Mouse (Mus musculus) brown adipose tissue, adult 24 weeks (tissue): ENCODE results near the gene 2410015M20Rik. TPM values are rescaled to one million over a fixed set of nuclear protein-coding genes. Genes with fewer than 3 reads are reported as not detected.

Source experiments
- H3K27ac ChIP-seq: fragments of 200-500 bp; replicated peaks from 2 replicates; pipeline ENCODE4 v1.5.1; 2012; ENCODE audit warnings: low read depth, mild to moderate bottlenecking, low read length
- H3K4me1 ChIP-seq: fragments of 200-500 bp; 2 replicates; pipeline ENCODE4 v1.6.1; 2012; ENCODE audit warnings: low read length, mixed read lengths; ENCODE audit not compliant: control insufficient read depth, insufficient read depth, insufficient read length
- H3K4me3 ChIP-seq: fragments of 200-500 bp; 2 replicates; pipeline ENCODE4 v1.5.1; 2012; ENCODE audit warnings: low read depth, mild to moderate bottlenecking, low read length, moderate library complexity; ENCODE audit not compliant: insufficient read depth
- polyA plus RNA-seq: library from polyadenylated mRNA; stranded (reverse); fragments of >200 nt; gene quantifications from 2 replicates; pipeline ENCODE4 v1.2.4, GENCODE M21; 2012; ENCODE audit not compliant: missing spikeins, insufficient read depth, insufficient read length

2410015M20Rik gene
- polyA plus RNA-seq, 1 experiment = 715 TPM

DNA sequence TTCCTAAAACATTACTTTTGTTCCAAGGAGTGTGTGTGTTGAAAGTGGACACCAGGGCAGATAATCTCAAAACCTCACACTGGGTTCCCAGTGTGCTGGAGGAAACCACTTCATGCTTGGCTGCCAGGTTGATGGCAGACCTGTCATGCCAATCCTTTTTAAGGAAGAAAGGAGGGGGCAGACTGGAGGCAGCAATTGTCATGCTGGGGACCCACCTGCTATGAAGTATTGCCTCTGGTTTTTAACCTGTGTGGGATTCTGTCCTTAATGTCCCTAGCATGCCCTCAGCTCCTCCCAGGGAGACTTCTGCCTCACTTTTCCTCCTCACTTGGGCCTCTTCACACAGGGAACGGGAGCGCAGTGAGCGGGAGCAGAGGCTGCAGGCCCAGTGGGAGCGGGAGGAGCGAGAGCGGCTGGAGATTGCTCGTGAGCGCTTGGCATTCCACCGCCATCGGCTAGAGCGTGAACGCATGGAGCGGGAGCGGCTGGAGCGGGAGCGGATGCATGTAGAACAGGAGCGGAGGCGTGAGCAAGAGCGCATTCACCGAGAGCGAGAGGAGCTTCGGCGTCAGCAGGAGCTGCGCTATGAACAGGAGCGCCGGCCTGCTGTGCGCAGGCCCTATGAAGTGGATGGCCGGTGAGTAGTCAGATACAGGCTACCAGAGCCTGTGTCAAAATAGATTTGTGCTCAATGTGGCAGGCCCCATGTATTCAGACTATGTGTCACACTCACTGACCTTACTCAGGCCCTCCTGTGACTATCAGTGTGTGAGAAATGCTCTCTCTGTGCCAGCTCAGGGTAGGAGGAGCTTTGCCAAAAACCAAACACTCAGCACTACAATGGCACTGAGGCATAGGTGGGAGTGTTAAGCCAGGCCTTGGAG is 6.1 kb downstream of the 2410015M20Rik start:
- H3K4me1 ChIP-seq = peaks cover under 1% of the 10 kb centered on the region; the same call in 1 of the 2 replicates
- no peak overlapping the region for H3K4me3 ChIP-seq
- no peak overlapping the region for H3K27ac ChIP-seq

DNA sequence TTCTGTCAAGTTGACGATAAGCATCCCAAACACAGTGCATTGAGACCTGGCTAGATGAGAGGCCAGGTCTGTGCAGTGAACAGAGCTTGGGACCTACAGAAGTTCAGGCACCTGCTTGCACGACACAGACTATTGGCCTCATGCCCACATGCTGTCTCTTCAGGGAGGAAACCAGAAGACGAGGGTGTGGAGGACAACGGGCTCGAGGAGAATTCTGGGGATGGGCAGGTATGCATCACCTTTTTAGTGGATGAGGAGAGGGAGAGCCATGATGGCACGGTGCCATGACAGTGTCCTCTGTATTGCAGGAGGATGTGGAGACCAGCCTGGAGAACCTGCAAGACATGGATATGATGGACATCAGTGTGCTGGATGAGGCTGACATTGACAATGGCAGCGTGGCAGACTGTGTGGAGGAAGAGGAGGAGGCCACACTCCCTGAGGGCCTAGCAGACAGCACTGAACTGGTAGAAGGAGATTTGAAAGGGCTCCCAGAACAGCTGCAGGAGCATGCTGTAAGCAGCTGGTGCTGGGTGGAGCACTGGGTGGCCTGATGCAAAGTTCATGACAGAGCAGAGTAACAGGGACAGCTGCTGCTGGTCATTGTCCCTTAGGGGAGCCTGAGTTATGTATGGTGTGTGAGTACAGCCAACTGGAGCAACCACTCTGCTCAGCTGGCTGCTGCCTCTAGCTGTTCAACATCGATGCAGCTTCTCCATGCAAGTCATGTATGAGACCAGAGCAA is 15.9 kb downstream of the 2410015M20Rik start:
- no peaks in the 10 kb centered on the region for H3K4me1 ChIP-seq
- no peak overlapping the region for H3K4me3 ChIP-seq
- no peak overlapping the region for H3K27ac ChIP-seq

DNA sequence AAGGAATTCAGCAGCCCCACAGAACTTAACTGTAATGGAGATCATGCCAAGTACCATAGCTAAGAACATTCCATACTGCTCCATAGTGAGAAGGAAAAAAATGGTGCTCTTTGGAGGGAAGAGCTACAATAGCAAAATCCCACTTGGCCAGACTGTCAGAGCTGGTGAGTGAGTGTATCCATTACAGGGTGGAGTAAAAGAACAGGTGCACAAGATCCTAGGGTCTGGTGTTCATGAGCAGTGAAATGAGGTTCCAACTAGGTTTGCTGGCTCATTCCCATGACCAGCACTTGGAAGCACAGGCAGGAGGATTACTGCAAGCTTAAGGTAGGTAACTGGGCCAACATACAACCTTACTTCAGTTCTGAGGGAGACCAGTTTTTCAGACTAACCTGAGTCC is 17.0 kb downstream of the 2410015M20Rik start:
- H3K27ac ChIP-seq = no peak overlapping the region
- H3K4me3 ChIP-seq = no peak overlapping the region
- H3K4me1 ChIP-seq = peaks cover 6% of the 10 kb centered on the region; the same call in 1 of the 2 replicates

DNA sequence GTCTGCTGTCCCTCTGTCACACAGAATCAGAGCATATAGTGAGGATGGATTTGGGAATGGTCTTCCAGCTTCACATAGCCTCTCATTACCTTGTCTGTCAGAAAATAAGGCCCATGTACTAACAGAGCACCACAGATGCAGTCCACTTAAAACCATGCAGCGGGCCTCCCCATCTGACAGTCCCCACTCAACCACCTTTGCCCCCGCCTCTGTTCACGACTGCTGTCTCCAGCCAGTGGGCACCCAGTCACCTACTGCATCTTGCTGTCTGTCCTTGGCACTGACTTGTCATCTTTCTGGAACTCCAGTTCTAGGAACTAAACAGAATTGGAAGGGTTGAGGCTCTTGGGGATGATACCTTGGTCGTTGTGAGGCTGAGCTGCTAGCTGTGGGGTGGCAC is 20.6 kb downstream of the 2410015M20Rik start:
- H3K4me3 ChIP-seq = no peak overlapping the region
- H3K27ac ChIP-seq = no peak overlapping the region
- peaks cover 16% of the 10 kb centered on the region for H3K4me1 ChIP-seq

DNA sequence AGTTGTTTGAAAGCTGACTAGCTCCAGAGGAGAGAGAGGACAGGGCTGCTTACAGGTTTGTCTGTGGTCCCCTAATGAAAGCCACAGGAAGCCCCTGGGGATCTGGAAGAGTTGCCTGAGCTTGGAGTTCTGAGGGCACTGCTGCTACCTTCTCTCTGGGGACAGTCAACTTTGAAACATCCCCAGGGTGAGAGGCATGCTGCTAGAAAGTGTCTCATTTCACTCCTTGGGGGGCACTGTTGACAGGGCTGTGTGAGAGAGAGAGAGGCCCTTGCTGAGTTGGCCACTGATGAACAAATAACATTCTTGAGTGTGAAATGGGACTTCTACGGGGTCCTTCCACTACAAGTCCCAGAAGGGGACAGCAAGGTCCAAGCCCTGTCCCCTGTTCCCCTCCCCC is 21.8 kb downstream of the 2410015M20Rik start:
- Histone ChIP-seq H3K27ac (no peak overlapping the region), H3K4me1 (peaks cover 16% of the 10 kb centered on the region), H3K4me3 (no peak overlapping the region)

DNA sequence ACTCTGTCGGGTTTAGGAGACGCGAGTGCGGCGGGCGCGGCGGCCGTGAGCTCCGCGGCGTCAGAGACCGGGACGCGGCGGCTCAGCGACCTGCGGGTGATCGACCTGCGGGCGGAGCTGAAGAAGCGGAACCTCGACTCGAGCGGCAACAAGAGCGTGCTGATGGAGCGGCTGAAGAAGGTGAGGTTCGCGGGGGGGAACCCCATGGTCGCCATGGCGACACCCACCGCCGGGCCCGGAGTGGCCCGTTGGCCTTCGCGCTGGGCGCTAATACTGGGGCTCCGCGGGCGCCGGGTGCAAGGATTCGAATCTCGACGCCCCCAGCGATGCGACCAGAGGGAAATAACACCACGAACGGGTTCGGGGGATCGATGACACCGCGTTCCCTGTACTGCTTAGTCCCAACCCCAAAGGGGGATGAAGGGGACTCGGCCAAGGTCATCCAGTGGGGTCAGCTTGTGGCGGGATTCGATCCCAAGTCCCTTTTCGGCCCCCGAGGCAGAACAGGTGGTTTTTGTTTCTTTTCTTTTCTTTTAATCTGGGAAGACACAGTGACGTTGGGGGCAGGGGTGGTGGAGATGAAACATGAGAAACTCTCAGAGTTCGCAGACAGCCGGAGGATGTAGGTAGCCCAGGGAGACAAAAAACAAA is 24.3 kb downstream of the 2410015M20Rik start:
- H3K4me3 ChIP-seq = peak overlapping the region; percentile 90
- peak overlapping the region; percentile 91 for H3K27ac ChIP-seq
- H3K4me1 ChIP-seq = peaks cover 16% of the 10 kb centered on the region

DNA sequence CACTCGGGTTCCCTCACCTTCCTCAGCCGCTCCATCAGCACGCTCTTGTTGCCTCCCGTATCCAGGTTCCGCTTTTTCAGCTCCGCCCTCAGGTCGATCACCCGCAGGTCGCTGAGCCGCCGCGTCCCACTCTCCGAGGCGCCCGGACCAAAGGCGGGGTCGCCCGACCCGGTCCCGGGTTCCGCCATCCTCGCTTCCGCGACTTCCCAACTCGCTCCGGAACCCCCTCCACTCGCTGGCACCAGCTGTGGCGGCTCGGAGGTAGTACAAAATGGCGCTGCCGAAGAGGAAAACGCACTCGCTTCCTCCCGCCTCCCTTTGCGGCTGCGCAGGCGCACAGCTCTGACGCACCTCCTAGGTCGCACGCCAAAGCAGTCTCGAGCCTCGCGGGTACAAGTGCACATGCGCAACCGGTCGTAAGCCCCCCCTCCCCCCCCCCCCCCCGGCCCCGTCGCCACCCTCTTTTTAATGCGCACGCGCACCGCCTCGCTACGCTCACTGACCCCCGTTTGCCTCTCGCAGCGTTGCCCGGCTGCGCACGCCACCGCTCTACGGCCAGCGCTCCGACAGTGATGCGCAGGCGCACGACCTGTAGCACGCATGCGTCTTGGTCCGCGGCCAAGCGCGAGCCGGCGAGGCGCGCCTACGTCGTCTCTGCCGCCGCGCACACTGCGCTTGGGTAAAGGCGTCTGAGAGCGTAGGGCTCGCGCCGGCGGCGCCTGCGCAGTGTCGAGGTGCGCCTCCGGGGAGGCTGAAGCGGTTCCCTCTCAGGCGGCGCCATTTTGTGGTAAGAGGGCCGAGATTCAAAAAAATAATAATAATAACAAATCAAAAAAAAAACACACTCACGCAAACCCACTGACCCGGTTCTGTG is 25.1 kb downstream of the 2410015M20Rik start, which contains the start of the genes Safb2 and Safb:
Safb2 (minus strand) TSS at position 329 of the 874 bp plus-strand sequence.
Safb (plus strand) TSS at position 569 of the 874 bp plus-strand sequence.
- H3K4me1 ChIP-seq = peaks cover 16% of the 10 kb centered on the region
- H3K27ac ChIP-seq = peak within 1 kb of the TSS; percentile 91
- peak within 1 kb of the TSS; percentile 90 for H3K4me3 ChIP-seq

DNA sequence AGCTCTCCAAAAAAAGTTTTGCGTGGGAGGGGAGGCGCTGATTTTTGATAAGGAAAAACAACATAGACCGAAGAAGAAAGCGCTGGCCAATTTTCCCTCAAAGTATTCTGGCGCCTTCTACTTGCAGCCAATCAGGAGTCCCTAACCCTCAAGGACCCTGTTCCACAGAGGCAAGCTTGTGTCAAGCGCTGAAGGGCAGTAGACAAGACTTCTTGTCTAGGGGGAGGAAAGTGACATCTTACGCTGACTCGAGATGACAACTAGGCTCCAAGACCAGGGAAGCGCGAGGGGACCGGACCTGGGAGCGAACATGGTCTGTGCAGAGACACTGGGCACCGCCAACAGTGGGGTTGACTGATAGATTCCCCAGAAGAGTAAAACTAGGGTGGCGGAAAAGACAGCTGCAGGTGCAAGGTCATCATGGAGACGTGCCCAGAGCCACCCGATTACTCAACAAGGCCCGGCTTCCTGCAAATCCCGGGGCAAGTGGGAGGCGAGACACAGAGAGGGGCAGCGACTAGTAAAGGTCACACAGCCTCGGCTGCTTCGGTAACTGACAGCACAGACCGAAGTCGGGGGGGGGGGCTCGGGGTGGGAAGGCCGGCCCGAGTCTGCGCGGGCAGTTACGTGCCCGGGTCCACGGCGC is 25.8 kb downstream of the 2410015M20Rik start:
- H3K27ac ChIP-seq = peak overlapping the region; percentile 89
- H3K4me3 ChIP-seq = peak overlapping the region; percentile 81
- H3K4me1 ChIP-seq = peaks cover 16% of the 10 kb centered on the region

DNA sequence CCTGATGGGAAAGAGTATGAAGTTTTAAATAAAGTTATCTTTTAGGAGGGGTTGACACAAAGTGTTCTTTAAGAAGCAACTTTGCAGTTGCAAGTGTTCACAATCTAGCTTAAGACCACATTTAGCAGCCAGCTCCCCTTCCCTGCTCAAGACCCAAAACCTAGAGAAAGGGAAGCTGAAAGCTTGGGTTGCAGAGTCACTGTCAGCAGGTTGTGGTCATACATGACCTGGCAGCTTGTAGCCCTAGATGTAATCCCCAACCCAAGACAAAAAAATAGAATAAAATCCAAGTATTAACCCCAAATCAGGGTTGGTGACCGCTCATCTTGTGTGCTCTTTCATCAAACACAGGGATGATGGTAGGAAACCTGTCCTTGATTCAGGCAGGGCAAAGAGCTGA is 26.5 kb downstream of the 2410015M20Rik start:
- Histone ChIP-seq H3K4me1 (peaks cover 13% of the 10 kb centered on the region), H3K4me3 (peak overlapping the region; percentile 81), H3K27ac (0 out of 2 replicates have a peak overlapping the region, but pooled peaks have one; percentile 28)

DNA sequence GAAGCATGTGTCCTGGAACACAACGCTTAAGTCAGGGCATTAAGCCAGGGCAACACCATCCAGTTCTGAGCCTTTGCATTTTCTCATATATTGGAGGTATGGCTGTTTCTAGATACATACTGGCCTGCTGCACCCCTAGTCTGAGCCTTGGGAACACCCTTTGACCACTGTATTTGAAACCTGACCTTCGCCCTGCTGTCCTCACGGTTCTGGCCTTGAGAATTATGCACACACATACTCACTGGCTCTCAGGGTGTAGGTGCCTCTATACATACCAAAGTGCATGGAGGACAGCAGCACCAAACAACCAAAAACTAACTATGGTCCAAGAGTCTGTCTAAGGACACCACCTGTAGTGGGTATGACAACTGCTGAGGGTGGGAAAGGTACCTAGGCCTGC is 36.6 kb downstream of the 2410015M20Rik start:
- H3K4me3 ChIP-seq = no peak overlapping the region
- no peaks in the 10 kb centered on the region for H3K4me1 ChIP-seq
- H3K27ac ChIP-seq = no peak overlapping the region

DNA sequence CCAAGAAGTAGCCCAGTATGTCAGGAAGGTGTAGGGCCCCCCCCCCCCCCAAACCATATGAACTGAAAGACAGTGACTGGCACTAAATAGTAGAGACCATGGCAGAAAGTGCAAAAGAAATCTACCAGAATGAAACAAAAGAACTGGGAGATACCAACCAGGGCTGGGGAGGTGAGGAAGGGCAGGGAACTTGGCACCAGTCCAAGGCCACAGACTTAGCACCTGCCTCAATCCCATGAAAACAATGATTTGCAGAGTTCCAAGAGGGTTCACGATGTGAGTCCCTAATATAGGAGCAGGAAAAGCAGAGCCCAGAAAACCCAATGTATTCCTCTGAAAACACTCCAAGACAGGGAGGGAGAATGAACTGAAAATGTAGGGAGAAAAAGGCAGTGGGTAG is 37.4 kb downstream of the 2410015M20Rik start:
- no peak overlapping the region for H3K27ac ChIP-seq
- no peaks in the 10 kb centered on the region for H3K4me1 ChIP-seq
- H3K4me3 ChIP-seq = no peak overlapping the region

DNA sequence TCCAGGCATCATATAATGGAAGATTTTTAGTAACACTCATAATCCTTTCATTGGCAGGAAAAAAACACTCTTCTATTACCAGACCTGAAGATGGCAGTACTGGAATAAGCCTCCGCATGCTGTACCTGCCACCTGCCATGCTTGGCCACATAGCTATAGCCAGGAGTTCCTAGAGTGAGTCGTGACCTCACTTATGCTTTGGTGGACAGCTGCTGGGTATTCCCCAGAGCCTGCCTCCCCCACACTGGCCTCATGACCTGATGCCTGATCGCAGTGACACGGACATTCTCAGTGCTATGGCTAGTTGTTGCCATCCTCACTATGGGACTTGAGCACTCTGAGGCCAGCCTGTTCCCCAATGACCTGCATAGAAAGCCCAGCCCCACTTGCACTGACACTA is 39.3 kb downstream of the 2410015M20Rik start:
- H3K27ac ChIP-seq = no peak overlapping the region
- H3K4me3 ChIP-seq = no peak overlapping the region
- H3K4me1 ChIP-seq = no peaks in the 10 kb centered on the region

DNA sequence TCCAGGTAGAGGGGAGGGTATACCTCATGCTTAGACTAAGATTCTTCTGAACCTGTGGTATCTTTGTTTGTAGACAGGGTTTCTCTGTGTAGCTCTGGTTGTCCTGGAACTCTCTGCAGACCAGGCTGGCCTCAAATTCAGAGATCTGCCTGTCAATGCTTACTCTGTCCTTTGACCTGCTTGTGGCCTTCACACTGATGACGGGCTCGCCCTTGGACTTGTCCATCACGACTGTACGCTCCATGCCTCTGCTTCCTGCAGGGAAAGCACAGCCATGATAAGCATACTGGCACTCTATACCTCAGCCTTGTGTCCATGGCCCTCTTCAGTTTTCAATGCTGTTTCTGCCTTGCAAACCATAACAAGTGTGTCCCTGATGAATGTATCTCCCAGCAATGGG is 42.2 kb downstream of the 2410015M20Rik start:
- H3K4me1 ChIP-seq = no peaks in the 10 kb centered on the region
- H3K27ac ChIP-seq = no peak overlapping the region
- no peak overlapping the region for H3K4me3 ChIP-seq

DNA sequence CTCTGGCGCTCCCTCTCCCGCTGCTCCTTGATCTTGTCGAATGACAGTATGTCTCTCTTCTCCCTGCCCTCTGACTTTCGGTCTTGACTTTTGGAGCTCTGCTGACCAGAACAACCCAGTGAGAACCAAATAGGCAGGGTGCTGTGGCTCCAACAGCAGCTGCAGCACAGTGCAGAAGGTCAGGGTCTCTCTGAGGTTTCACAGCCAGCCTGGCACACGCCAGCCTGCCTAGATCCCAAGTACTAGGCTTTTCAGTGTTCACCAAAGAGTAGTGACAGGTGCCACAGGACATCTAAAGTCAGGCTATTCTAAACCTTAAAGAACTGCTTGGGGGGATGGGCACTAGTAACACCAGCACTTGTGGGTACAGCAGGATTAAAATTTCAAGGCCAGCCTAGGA is 42.7 kb downstream of the 2410015M20Rik start:
- H3K4me1 ChIP-seq = no peaks in the 10 kb centered on the region
- no peak overlapping the region for H3K27ac ChIP-seq
- H3K4me3 ChIP-seq = no peak overlapping the region
